Mouse (Mus musculus) midbrain, postnatal 0 days (tissue): ENCODE results near the gene Hsd3b6. TPM values are rescaled to one million over a fixed set of nuclear protein-coding genes. Genes with fewer than 3 reads are reported as not detected.
A peak's percentile ranks its signal among the peaks of the same experiment; 100 is the strongest.
"Not testable (repeated sequence)": the region's sequence is repeated elsewhere in the genome, so short reads cannot be mapped to it uniquely, and the experiment has no call there.

Source experiments
- ATAC-seq: fragments of 200-750 bp; cut with Nextera tagmentation; 2 replicates; pipeline ENCODE4 v1.8.0; 2017; ENCODE audit warnings: moderate number of reproducible peaks, mild to moderate bottlenecking, moderate TSS enrichment, moderate library complexity; ENCODE audit not compliant: low FRiP score
- DNase-seq: peaks from one replicate; pipeline ENCODE4 v3.0.0-alpha.2; 2015; ENCODE audit warnings: low spot score
- H3K27ac ChIP-seq: fragments of 300-500 bp; sonication (generic); 2 replicates; pipeline ENCODE4 v1.5.1; 2014; ENCODE audit warnings: low read depth, mild to moderate bottlenecking, low read length, mixed read lengths
- H3K27me3 ChIP-seq: fragments of 300-500 bp; sonication (generic); 2 replicates; pipeline ENCODE4 v1.6.1; 2014; ENCODE audit warnings: low read length, control low read depth, mixed read lengths; ENCODE audit not compliant: insufficient read depth
- H3K36me3 ChIP-seq: fragments of 300-500 bp; sonication (generic); 2 replicates; pipeline ENCODE4 v1.6.1; 2014; ENCODE audit warnings: low read length, control low read depth, mixed read lengths; ENCODE audit not compliant: insufficient read depth
- H3K4me1 ChIP-seq: fragments of 300-500 bp; sonication (generic); 2 replicates; pipeline ENCODE4 v1.6.1; 2014; ENCODE audit warnings: mild to moderate bottlenecking, control low read depth, antibody characterized with exemption, low read length, mixed read lengths; ENCODE audit not compliant: insufficient read depth
- H3K4me2 ChIP-seq: fragments of 300-500 bp; sonication (generic); 2 replicates; pipeline ENCODE4 v1.6.1; 2014; ENCODE audit warnings: low read depth, mild to moderate bottlenecking, low read length, mixed read lengths; ENCODE audit not compliant: poor library complexity, severe bottlenecking
- H3K4me3 ChIP-seq: fragments of 300-500 bp; sonication (generic); 2 replicates; pipeline ENCODE4 v1.5.1; 2014; ENCODE audit warnings: low read depth, mild to moderate bottlenecking, low read length, moderate library complexity
- H3K9ac ChIP-seq: fragments of 300-500 bp; sonication (generic); replicated peaks from 2 replicates; pipeline ENCODE4 v1.6.1; 2014; ENCODE audit warnings: mild to moderate bottlenecking, low read length, moderate library complexity, mixed read lengths; ENCODE audit not compliant: poor library complexity, severe bottlenecking
- H3K9me3 ChIP-seq: fragments of 300-500 bp; sonication (generic); 2 replicates; pipeline ENCODE4 v1.6.1; 2016; ENCODE audit warnings: low read length, control low read depth
- CTCF ChIP-seq: IDR thresholded peaks from 2 replicates; pipeline ENCODE4 v1.5.1; 2016; ENCODE audit warnings: antibody characterized with exemption, mild to moderate bottlenecking
- WGBS: fragments of 180-500 bp; shearing (Covaris S2); extraction: QIAGEN DNeasy Blood & Tissue Kit; methylation state at CpG from one replicate; pipeline ENCODE4 v1.1.7; 2014; 5-methylcytosine and 5-hydroxymethylcytosine counted together
- polyA plus RNA-seq: library from polyadenylated mRNA; unstranded; fragments of >200 nt; fragmentation: Nextera tagmentation; extraction: Ambion mirVana; gene quantifications from 2 replicates; pipeline ENCODE4 v1.2.1, GENCODE M21; 2015
- total RNA-seq: library from RNA; depleted of rRNA; stranded (reverse); fragments of >200 nt; gene quantifications from 2 replicates; pipeline ENCODE4 v1.2.3, GENCODE M21; 2014; rRNA removed

Hsd3b6 gene
- total and polyA plus RNA-seq, 2 experiments from 2014 or later = 0.30 TPM; not detected in 1

DNA sequence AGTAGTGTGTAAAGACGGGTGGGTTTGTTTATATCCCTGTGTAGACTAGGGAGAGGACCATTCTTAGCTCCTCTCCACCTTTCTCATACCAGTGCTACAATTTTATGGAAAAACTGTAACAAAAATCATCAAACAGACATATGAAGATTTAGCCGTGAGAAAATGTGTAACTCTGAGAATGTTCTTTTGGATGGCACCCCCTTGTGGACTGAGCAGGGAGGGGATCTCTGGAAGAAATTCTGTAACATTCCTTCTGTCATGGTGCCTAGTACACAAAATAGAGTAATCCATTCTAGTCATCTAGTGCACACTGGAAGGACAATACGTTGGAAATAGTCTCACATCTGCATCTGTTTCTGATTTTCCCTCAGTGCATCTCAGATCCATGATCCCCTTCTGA lies 9.2 kb downstream of the Hsd3b6 start:
- not testable (repeated sequence) for DNase-seq
- 50% methylated on average over 3 of the region's 3 CpGs for WGBS

GRCm38 (mm10) chr3:98786551-98786950 lies 27.7 kb downstream of the Hsd3b6 start:
- Histone ChIP-seq H3K4me1 (no peaks in the 10 kb centered on the region), H3K9me3 (no peaks in the 10 kb centered on the region), H3K9ac (no peak overlapping the region), H3K27me3 (no peaks in the 10 kb centered on the region), H3K4me2 (no peak overlapping the region), H3K4me3 (no peak overlapping the region), H3K36me3 (no peaks in the 10 kb centered on the region), H3K27ac (no peak overlapping the region)
- no peak for TF ChIP-seq CTCF
- no peak for DNase-seq
- ATAC-seq = no peak
- 72% methylated on average over 2 of the region's 2 CpGs for WGBS

More for the DNA sequence above, 9.2 kb downstream of the Hsd3b6 start:
- H3K36me3 ChIP-seq, ATAC-seq, H3K9me3 ChIP-seq, H3K4me3 ChIP-seq, H3K27me3 ChIP-seq, H3K27ac ChIP-seq, H3K4me2 ChIP-seq, H3K4me1 ChIP-seq, H3K9ac ChIP-seq: not testable (repeated sequence)
- peak; percentile 21; the same call in 1 of the 2 replicates for TF ChIP-seq CTCF

- H3K27me3 ChIP-seq = no peaks in the 10 kb centered on the region
- no peak for TF ChIP-seq CTCF
- no peak overlapping the region for H3K27ac ChIP-seq
- no peak overlapping the region for H3K4me2 ChIP-seq
- DNase-seq (no peak), ATAC-seq (no peak)
- H3K4me1 ChIP-seq = no peaks in the 10 kb centered on the region
- no peak overlapping the region for H3K9ac ChIP-seq
- no peaks in the 10 kb centered on the region for H3K9me3 ChIP-seq
- H3K36me3 ChIP-seq = no peaks in the 10 kb centered on the region
- no peak overlapping the region for H3K4me3 ChIP-seq
These were observed 31.9 kb downstream of the Hsd3b6 start for GRCm38 (mm10) chr3:98782181-98782868.

GRCm38 (mm10) chr3:98780921-98781320 lies 33.3 kb downstream of the Hsd3b6 start:
- no peaks in the 10 kb centered on the region for H3K36me3 ChIP-seq
- H3K27me3 ChIP-seq = no peaks in the 10 kb centered on the region
- H3K4me1 ChIP-seq = no peaks in the 10 kb centered on the region
- H3K9ac ChIP-seq = no peak overlapping the region
- no peaks in the 10 kb centered on the region for H3K9me3 ChIP-seq
- ATAC-seq = no peak
- H3K27ac ChIP-seq = no peak overlapping the region
- H3K4me2 ChIP-seq = no peak overlapping the region
- no peak for DNase-seq
- no peak overlapping the region for H3K4me3 ChIP-seq
- no peak for TF ChIP-seq CTCF

DNA sequence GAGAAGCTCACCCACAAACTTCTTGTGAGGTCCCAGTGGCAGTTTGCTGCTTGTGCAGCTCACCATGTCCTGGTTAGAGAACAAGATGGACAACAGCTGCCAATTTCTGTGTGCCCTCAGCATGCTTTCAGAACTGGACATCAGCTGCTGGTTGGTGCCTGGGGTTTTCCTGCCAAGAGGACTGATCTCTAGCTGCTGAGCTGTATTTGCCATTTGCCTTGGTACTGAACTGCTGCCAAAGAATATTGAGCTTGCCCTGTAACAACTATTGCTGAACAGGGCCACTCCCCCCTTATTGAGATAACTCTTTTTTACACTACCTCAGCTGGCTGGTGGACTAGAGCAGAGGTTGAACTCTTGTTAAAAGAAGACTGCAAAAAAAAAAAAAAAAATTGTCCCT lies 50.1 kb downstream of the Hsd3b6 start:
- Histone ChIP-seq H3K9me3 (no peaks in the 10 kb centered on the region), H3K9ac (no peak overlapping the region), H3K27me3 (no peaks in the 10 kb centered on the region), H3K4me3 (no peak overlapping the region), H3K4me2 (no peak overlapping the region), H3K27ac (no peak overlapping the region), H3K36me3 (no peaks in the 10 kb centered on the region), H3K4me1 (no peaks in the 10 kb centered on the region)
- no peak for TF ChIP-seq CTCF
- DNase-seq = peak; percentile 0
- ATAC-seq = no peak

GRCm38 (mm10) chr3:98756836-98757235 lies 57.4 kb downstream of the Hsd3b6 start:
- ATAC-seq (no peak), DNase-seq (no peak)
- Histone ChIP-seq H3K27ac (no peak overlapping the region), H3K4me3 (no peak overlapping the region), H3K4me2 (no peak overlapping the region), H3K9me3 (no peaks in the 10 kb centered on the region), H3K4me1 (no peaks in the 10 kb centered on the region), H3K9ac (no peak overlapping the region), H3K36me3 (no peaks in the 10 kb centered on the region), H3K27me3 (no peaks in the 10 kb centered on the region)
- 87% methylated on average over 3 of the region's 3 CpGs for WGBS
- TF ChIP-seq CTCF = no peak

Other genes starting within 250 kb of the Hsd3b6 start
- not detected in 2 replicates for gene Gm10681, start 225.6 kb downstream of the Hsd3b6 start, total RNA-seq
- not detected in 2 replicates for gene Gm10681, start 225.6 kb downstream of the Hsd3b6 start, polyA plus RNA-seq
- not detected in 2 replicates for gene Hsd3b5, start 184.2 kb downstream of the Hsd3b6 start, total RNA-seq
- not detected in 2 replicates for gene Hsd3b5, start 184.2 kb downstream of the Hsd3b6 start, polyA plus RNA-seq
- not detected in 2 replicates for gene Hsd3b2, start 89.9 kb downstream of the Hsd3b6 start, total RNA-seq
- gene Hsd3b2, start 89.9 kb downstream of the Hsd3b6 start, polyA plus RNA-seq = not detected in 2 replicates
- not detected in 2 replicates for gene Hsd3b3, start 51.3 kb downstream of the Hsd3b6 start, total RNA-seq
- gene Hsd3b3, start 51.3 kb downstream of the Hsd3b6 start, polyA plus RNA-seq = 0.11 and 0.21 TPM in 2 replicates
- not detected in 2 replicates for gene Hsd3b1, start 45.4 kb upstream of the Hsd3b6 start, total RNA-seq
- 0.15 TPM in 1 of 2 replicates, not detected in the other for gene Hsd3b1, start 45.4 kb upstream of the Hsd3b6 start, polyA plus RNA-seq
- not detected in 2 replicates for gene Hao2, start 78.8 kb upstream of the Hsd3b6 start, total RNA-seq
- not detected in 2 replicates for gene Hao2, start 78.8 kb upstream of the Hsd3b6 start, polyA plus RNA-seq